Mouse (Mus musculus) lung, embryonic 14.5 days (tissue): Measurements from ENCODE around the gene Galnt9. TPM values are rescaled to one million over a fixed set of nuclear protein-coding genes. Genes with fewer than 3 reads are reported as not detected.

Experiments used
- ATAC-seq: fragments of 200-750 bp; cut with Nextera tagmentation; 2 replicates; pipeline ENCODE4 v1.8.0; 2017; ENCODE audit warnings: mild to moderate bottlenecking, moderate TSS enrichment, moderate library complexity; ENCODE audit not compliant: insufficient read depth
- DNase-seq: peaks from one replicate; pipeline ENCODE4 v3.0.0-alpha.2; 2015
- H3K27ac ChIP-seq: fragments of 300-500 bp; sonication (generic); 2 replicates; pipeline ENCODE4 v1.5.1; 2014; ENCODE audit warnings: low read depth, mild to moderate bottlenecking, moderate library complexity
- H3K27me3 ChIP-seq: fragments of 300-500 bp; sonication (generic); 2 replicates; pipeline ENCODE4 v1.6.1; 2014; ENCODE audit warnings: low read length, control low read depth; ENCODE audit not compliant: insufficient read depth
- H3K36me3 ChIP-seq: fragments of 300-500 bp; sonication (generic); 2 replicates; pipeline ENCODE4 v1.6.1; 2014; ENCODE audit warnings: control low read depth; ENCODE audit not compliant: insufficient read depth
- H3K4me1 ChIP-seq: fragments of 300-500 bp; sonication (generic); 2 replicates; pipeline ENCODE4 v1.6.1; 2014; ENCODE audit warnings: antibody characterized with exemption, control low read depth; ENCODE audit not compliant: insufficient read depth
- H3K4me2 ChIP-seq: fragments of 300-500 bp; sonication (generic); 2 replicates; pipeline ENCODE4 v1.6.1; 2014; ENCODE audit warnings: mild to moderate bottlenecking
- H3K4me3 ChIP-seq: fragments of 300-500 bp; sonication (generic); 2 replicates; pipeline ENCODE4 v1.5.1; 2014; ENCODE audit warnings: low read depth, low read length
- H3K9ac ChIP-seq: fragments of 300-500 bp; sonication (generic); 2 replicates; pipeline ENCODE4 v1.6.1; 2014
- H3K9me3 ChIP-seq: fragments of 300-500 bp; sonication (generic); 2 replicates; pipeline ENCODE4 v1.6.1; 2016; ENCODE audit warnings: low read depth, low read length, control low read depth
- CTCF ChIP-seq: IDR thresholded peaks from 2 replicates; pipeline ENCODE4 v1.5.1; 2016; ENCODE audit warnings: antibody characterized with exemption, low read depth
- WGBS: fragments of 180-500 bp; shearing (Covaris S2); extraction: QIAGEN DNeasy Blood & Tissue Kit; methylation state at CpG from one replicate; pipeline ENCODE4 v1.1.7; 2014; 5-methylcytosine and 5-hydroxymethylcytosine counted together
- polyA plus RNA-seq: library from polyadenylated mRNA; unstranded; fragments of >200 nt; fragmentation: Nextera tagmentation; extraction: Ambion mirVana; gene quantifications from 2 replicates; pipeline ENCODE4 v1.2.1, GENCODE M21; 2014

The Galnt9 gene
- polyA plus RNA-seq, 1 experiment from 2014 or later = not detected

DNA sequence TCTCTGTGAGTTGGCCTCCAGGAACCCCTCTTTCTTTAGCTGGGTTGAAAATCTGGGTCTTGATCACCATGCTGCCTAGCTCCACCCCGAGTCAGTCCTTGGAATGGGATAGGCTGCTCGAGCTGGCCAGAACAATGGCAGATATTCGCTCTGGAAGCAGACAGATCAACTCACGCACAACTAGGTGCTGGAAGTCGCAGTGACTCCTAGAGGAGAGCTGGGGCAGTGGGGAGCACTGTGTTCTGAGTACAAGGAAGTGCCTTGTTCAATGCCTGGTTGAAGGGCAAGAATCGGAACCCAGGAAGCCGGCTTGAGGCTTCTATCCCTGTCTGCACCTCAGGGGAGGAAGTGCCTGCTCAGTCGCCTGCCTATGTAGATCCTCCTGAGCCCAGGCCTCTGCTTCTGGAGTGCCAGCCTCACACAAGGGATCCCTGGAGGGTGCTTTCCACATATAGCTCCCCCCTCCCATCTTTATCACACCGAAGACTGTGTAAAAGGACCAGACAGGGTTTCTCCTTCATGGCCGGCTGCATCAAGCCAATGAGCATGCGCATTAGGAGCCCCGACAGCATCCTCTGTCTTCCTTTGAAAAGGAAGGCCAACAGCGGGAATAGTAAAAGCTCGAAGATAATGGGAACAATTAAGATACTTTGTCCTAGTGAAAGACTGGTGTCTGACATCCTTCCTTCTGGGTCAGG, 25.9 kb upstream of the Galnt9 start:
- WGBS = 47% methylated on average over 14 of the region's 14 CpGs
- no peaks in the 10 kb centered on the region for H3K27me3 ChIP-seq
- no peaks in the 10 kb centered on the region for H3K4me1 ChIP-seq
- no peak overlapping the region for H3K4me2 ChIP-seq
- no peak overlapping the region for H3K27ac ChIP-seq
- ATAC-seq (no peak), DNase-seq (no peak)
- H3K4me3 ChIP-seq = no peak overlapping the region
- no peaks in the 10 kb centered on the region for H3K36me3 ChIP-seq
- H3K9me3 ChIP-seq = no peaks in the 10 kb centered on the region
- TF ChIP-seq CTCF = no peak
- H3K9ac ChIP-seq = no peak overlapping the region

- H3K9ac ChIP-seq = no peak overlapping the region
- H3K36me3 ChIP-seq = no peaks in the 10 kb centered on the region
- no peaks in the 10 kb centered on the region for H3K9me3 ChIP-seq
- TF ChIP-seq CTCF = no peak
- no peak overlapping the region for H3K27ac ChIP-seq
- H3K4me1 ChIP-seq = no peaks in the 10 kb centered on the region
- DNase-seq = no peak
- no peaks in the 10 kb centered on the region for H3K27me3 ChIP-seq
- no peak overlapping the region for H3K4me3 ChIP-seq
- no peak overlapping the region for H3K4me2 ChIP-seq
- ATAC-seq = no peak
- 83% methylated on average over 4 of the region's 4 CpGs for WGBS
These were observed 23.2 kb upstream of the Galnt9 start for GRCm38 (mm10) chr5:110520974-110521373.

DNA sequence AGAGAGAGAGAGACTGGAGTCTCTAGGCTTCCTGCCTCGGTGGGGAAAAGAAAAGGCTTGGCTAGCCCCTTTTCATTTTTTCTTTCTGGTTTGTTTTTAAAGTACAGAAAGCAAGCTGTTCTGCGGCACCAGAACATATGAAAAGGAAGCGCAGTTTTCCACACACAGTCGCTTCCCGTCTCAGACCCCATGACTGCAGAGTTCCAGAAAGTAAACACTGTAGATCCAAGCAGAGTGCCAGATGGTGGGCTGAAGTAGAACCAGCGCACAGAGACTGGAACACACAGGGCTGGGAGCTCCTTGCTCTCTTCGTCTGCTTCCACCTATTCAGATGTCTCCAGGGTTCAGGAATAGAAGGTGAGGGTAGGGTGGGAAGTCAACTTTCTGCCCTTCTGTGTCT, 22.3 kb upstream of the Galnt9 start:
- DNase-seq (no peak), ATAC-seq (no peak)
- WGBS = 25% methylated on average over 7 of the region's 7 CpGs

DNA sequence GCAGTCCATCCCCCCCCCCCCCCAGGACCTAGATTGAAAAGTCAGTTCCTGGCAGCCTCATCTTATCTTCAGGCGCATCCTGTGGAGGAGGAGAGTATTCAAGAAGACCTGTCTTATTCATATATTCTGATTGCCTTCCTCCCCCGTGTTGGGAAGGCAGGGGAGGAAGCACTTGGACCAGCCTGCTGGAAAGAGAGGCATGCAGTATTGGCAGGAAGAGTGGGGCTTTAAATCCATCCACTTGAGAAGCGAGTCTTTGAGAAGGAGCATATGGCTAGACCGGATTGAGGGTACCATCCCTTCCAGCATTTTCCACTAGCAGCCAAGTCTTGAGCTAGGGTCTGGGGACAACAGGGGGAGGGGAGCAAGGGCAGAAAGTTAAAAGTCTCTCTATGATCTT, 20.9 kb upstream of the Galnt9 start:
- DNase-seq (no peak), ATAC-seq (no peak)
- no peak overlapping the region for H3K9ac ChIP-seq
- H3K27ac ChIP-seq = no peak overlapping the region
- H3K36me3 ChIP-seq = no peaks in the 10 kb centered on the region
- H3K4me2 ChIP-seq = no peak overlapping the region
- no peaks in the 10 kb centered on the region for H3K4me1 ChIP-seq
- WGBS = 58% methylated on average over 4 of the region's 4 CpGs
- H3K27me3 ChIP-seq = no peaks in the 10 kb centered on the region
- H3K9me3 ChIP-seq = no peaks in the 10 kb centered on the region
- no peak for TF ChIP-seq CTCF
- no peak overlapping the region for H3K4me3 ChIP-seq

More for the DNA sequence above, 22.3 kb upstream of the Galnt9 start:
- Histone ChIP-seq H3K4me3 (no peak overlapping the region), H3K4me2 (no peak overlapping the region), H3K9me3 (no peaks in the 10 kb centered on the region), H3K27me3 (no peaks in the 10 kb centered on the region), H3K36me3 (no peaks in the 10 kb centered on the region), H3K4me1 (no peaks in the 10 kb centered on the region), H3K9ac (no peak overlapping the region), H3K27ac (no peak overlapping the region)
- no peak for TF ChIP-seq CTCF

- no peaks in the 10 kb centered on the region for H3K36me3 ChIP-seq
- H3K4me1 ChIP-seq = no peaks in the 10 kb centered on the region
- H3K9ac ChIP-seq = no peak overlapping the region
- H3K9me3 ChIP-seq = no peaks in the 10 kb centered on the region
- H3K27me3 ChIP-seq = no peaks in the 10 kb centered on the region
- ATAC-seq = no peak
- DNase-seq = no peak
- no peak overlapping the region for H3K4me2 ChIP-seq
- WGBS = 77% methylated on average over 6 of the region's 6 CpGs
- H3K27ac ChIP-seq = no peak overlapping the region
- H3K4me3 ChIP-seq = no peak overlapping the region
- TF ChIP-seq CTCF = no peak
These were observed 18.5 kb upstream of the Galnt9 start for GRCm38 (mm10) chr5:110525701-110526100.

GRCm38 (mm10) chr5:110526556-110526955, 17.6 kb upstream of the Galnt9 start:
- Histone ChIP-seq H3K4me2 (no peak overlapping the region), H3K36me3 (no peaks in the 10 kb centered on the region), H3K27me3 (no peaks in the 10 kb centered on the region), H3K9me3 (no peaks in the 10 kb centered on the region), H3K4me1 (no peaks in the 10 kb centered on the region), H3K4me3 (no peak overlapping the region), H3K27ac (no peak overlapping the region), H3K9ac (no peak overlapping the region)
- 70% methylated on average over 4 of the region's 4 CpGs for WGBS
- ATAC-seq (no peak), DNase-seq (no peak)
- no peak for TF ChIP-seq CTCF

DNA sequence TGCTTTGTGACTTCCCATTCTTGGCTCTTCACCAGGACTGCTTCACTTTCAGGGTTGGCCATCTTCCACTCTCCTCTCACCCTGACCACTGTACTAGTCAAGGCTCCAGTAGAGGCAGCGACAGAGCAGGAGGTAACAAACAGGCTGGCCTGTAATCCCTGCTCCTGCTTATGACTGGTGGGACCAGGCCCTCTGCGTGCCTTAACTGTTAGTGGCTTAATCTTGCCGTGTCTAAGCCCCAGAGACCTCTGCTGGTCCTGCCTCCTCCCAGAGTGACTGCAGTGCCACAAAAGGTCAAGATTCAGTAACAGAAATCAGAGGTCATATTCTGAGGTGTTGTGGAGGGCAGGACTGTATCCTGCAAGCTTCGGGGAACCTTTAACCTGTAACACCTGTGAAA, 13.1 kb upstream of the Galnt9 start:
- no peak overlapping the region for H3K9ac ChIP-seq

More for the DNA sequence above, 13.1 kb upstream of the Galnt9 start:
- no peak for TF ChIP-seq CTCF
- no peaks in the 10 kb centered on the region for H3K27me3 ChIP-seq
- no peaks in the 10 kb centered on the region for H3K9me3 ChIP-seq
- ATAC-seq (no peak), DNase-seq (no peak)
- H3K36me3 ChIP-seq = no peaks in the 10 kb centered on the region
- no peaks in the 10 kb centered on the region for H3K4me1 ChIP-seq
- H3K4me3 ChIP-seq = no peak overlapping the region
- H3K4me2 ChIP-seq = no peak overlapping the region
- WGBS = 59% methylated on average over 4 of the region's 4 CpGs
- no peak overlapping the region for H3K27ac ChIP-seq
